Mouse (Mus musculus) intestine, embryonic 14.5 days (tissue): Measurements from ENCODE around the gene Ctsw. TPM values are rescaled to one million over a fixed set of nuclear protein-coding genes. Genes with fewer than 3 reads are reported as not detected.
"Not testable (repeated sequence)": the region's sequence is repeated elsewhere in the genome, so short reads cannot be mapped to it uniquely, and the experiment has no call there.

Source experiments
- ATAC-seq: fragments of 200-750 bp; cut with Nextera tagmentation; replicated peaks from 2 replicates; pipeline ENCODE4 v1.8.0; 2017; ENCODE audit warnings: low read depth, moderate number of reproducible peaks, moderate TSS enrichment, moderate library complexity; ENCODE audit not compliant: low FRiP score, low TSS enrichment
- DNase-seq: peaks from one replicate; pipeline ENCODE4 v3.0.0-alpha.2; 2018; ENCODE audit warnings: low spot score
- H3K27ac ChIP-seq: fragments of 300-500 bp; sonication (generic); 2 replicates; pipeline ENCODE4 v1.5.1; 2014; ENCODE audit warnings: low read depth, mild to moderate bottlenecking, control low read depth
- H3K27me3 ChIP-seq: fragments of 300-500 bp; sonication (generic); replicated peaks from 2 replicates; pipeline ENCODE4 v1.6.1; 2014; ENCODE audit warnings: low read length, control low read depth; ENCODE audit not compliant: control insufficient read depth, insufficient read depth
- H3K36me3 ChIP-seq: fragments of 300-500 bp; sonication (generic); 2 replicates; pipeline ENCODE4 v1.6.1; 2014; ENCODE audit warnings: low read length, control low read depth; ENCODE audit not compliant: control insufficient read depth, insufficient read depth
- H3K4me1 ChIP-seq: fragments of 300-500 bp; sonication (generic); replicated peaks from 2 replicates; pipeline ENCODE4 v1.6.1; 2014; ENCODE audit warnings: low read length, control low read depth, mixed read lengths; ENCODE audit not compliant: control insufficient read depth, insufficient read depth
- H3K4me2 ChIP-seq: fragments of 300-500 bp; sonication (generic); 2 replicates; pipeline ENCODE4 v1.6.1; 2014; ENCODE audit warnings: low read length
- H3K4me3 ChIP-seq: fragments of 300-500 bp; sonication (generic); 2 replicates; pipeline ENCODE4 v1.5.1; 2014; ENCODE audit warnings: low read depth, low read length, control low read depth, mixed read lengths
- H3K9ac ChIP-seq: fragments of 300-500 bp; sonication (generic); 2 replicates; pipeline ENCODE4 v1.6.1; 2014; ENCODE audit warnings: mild to moderate bottlenecking, low read length
- H3K9me3 ChIP-seq: fragments of 300-500 bp; sonication (generic); 2 replicates; pipeline ENCODE4 v1.6.1; 2016; ENCODE audit warnings: low read length, control low read depth; ENCODE audit not compliant: control insufficient read depth
- WGBS: fragments of 180-500 bp; shearing (Covaris S2); extraction: QIAGEN DNeasy Blood & Tissue Kit; methylation state at CpG from one replicate; pipeline ENCODE4 v1.1.7; 2014; 5-methylcytosine and 5-hydroxymethylcytosine counted together
- polyA plus RNA-seq: library from polyadenylated mRNA; unstranded; fragments of >200 nt; fragmentation: Nextera tagmentation; extraction: Ambion mirVana; gene quantifications from 2 replicates; pipeline ENCODE4 v1.2.1, GENCODE M21; 2014

The Ctsw gene
- polyA plus RNA-seq, 1 experiment from 2014 or later = 1.6 TPM

- no peaks in the 10 kb centered on the region for H3K27me3 ChIP-seq
- H3K4me2 ChIP-seq = no peak within 1 kb of the TSS
- no peak for ATAC-seq
- no peaks in the 10 kb centered on the region for H3K36me3 ChIP-seq
- no peak for DNase-seq
- no peaks in the 10 kb centered on the region for H3K4me1 ChIP-seq
- H3K9me3 ChIP-seq = no peaks in the 10 kb centered on the region
- no peak within 1 kb of the TSS for H3K9ac ChIP-seq
- no peak within 1 kb of the TSS for H3K4me3 ChIP-seq
- H3K27ac ChIP-seq = no peak within 1 kb of the TSS
- 50% methylated on average over 16 of the region's 17 CpGs for WGBS
Measured at GRCm38 (mm10) chr19:5503687-5504086, 35.4 kb upstream of the Ctsw start, which contains the start of gene 1700020D05Rik. TSS of gene 1700020D05Rik (minus strand) at chr19:5503787.

GRCm38 (mm10) chr19:5500330-5500875, 32.1 kb upstream of the Ctsw start:
- DNase-seq = no peak
- no peak overlapping the region for H3K4me2 ChIP-seq
- no peak overlapping the region for H3K4me3 ChIP-seq
- H3K27me3 ChIP-seq = no peaks in the 10 kb centered on the region
- no peak for ATAC-seq
- 82% methylated on average over 2 of the region's 2 CpGs for WGBS
- peaks cover 21% of the 10 kb centered on the region for H3K36me3 ChIP-seq
- no peaks in the 10 kb centered on the region for H3K9me3 ChIP-seq
- H3K9ac ChIP-seq = no peak overlapping the region
- no peaks in the 10 kb centered on the region for H3K4me1 ChIP-seq
- no peak overlapping the region for H3K27ac ChIP-seq

- Histone ChIP-seq H3K4me1 (peaks cover 5% of the 10 kb centered on the region), H3K4me2 (no peak overlapping the region), H3K27me3 (no peaks in the 10 kb centered on the region), H3K36me3 (peaks cover 56% of the 10 kb centered on the region), H3K4me3 (no peak overlapping the region), H3K9me3 (no peaks in the 10 kb centered on the region), H3K9ac (no peak overlapping the region), H3K27ac (no peak overlapping the region)
- WGBS = 80% methylated on average over 16 of the region's 16 CpGs
- no peak for DNase-seq
- ATAC-seq = no peak
Measured at GRCm38 (mm10) chr19:5496052-5496370, 27.7 kb upstream of the Ctsw start.

- no peak overlapping the region for H3K4me2 ChIP-seq
- peaks cover 5% of the 10 kb centered on the region for H3K4me1 ChIP-seq
- DNase-seq = no peak
- H3K9me3 ChIP-seq = no peaks in the 10 kb centered on the region
- ATAC-seq = no peak
- H3K9ac ChIP-seq = no peak overlapping the region
- H3K4me3 ChIP-seq = no peak overlapping the region
- no peak overlapping the region for H3K27ac ChIP-seq
- H3K27me3 ChIP-seq = no peaks in the 10 kb centered on the region
- WGBS = 83% methylated on average over 12 of the region's 12 CpGs
- peaks cover 56% of the 10 kb centered on the region for H3K36me3 ChIP-seq
Measured at GRCm38 (mm10) chr19:5495353-5496051, 27.2 kb upstream of the Ctsw start.

DNA sequence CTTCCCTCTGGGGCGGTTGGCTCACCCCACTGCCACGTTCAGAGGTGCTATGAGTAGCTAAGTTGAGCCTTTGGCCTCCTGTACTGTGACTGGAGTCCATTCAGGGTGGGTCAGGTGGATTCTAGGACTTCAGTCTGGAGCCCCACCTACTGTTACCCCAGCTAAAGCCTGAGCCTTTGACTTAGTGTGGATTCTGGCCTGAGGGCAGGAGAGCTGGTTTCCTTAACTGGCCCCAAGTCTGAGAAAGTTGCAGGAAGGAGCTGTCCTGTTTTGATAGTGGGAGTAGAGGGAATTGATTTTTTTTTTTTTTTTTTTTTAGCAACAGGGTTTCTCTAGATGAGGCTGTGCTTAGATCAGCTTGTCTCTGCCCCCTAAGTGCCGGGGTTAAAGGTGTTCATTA, 26.0 kb upstream of the Ctsw start:
- Histone ChIP-seq H3K4me2 (no peak overlapping the region), H3K9me3 (no peaks in the 10 kb centered on the region), H3K4me3 (no peak overlapping the region), H3K27me3 (no peaks in the 10 kb centered on the region), H3K27ac (no peak overlapping the region), H3K9ac (no peak overlapping the region), H3K4me1 (peaks cover 6% of the 10 kb centered on the region), H3K36me3 (peaks cover 56% of the 10 kb centered on the region)
- WGBS = 86% methylated on average over 3 of the region's 3 CpGs
- DNase-seq (no peak), ATAC-seq (no peak)

- H3K36me3 ChIP-seq = peaks cover 56% of the 10 kb centered on the region
- not testable (repeated sequence) for H3K27me3 ChIP-seq, ATAC-seq, H3K27ac ChIP-seq, DNase-seq, H3K4me2 ChIP-seq, H3K4me1 ChIP-seq, H3K4me3 ChIP-seq, H3K9me3 ChIP-seq, H3K9ac ChIP-seq
- WGBS = 67% methylated on average over 9 of the region's 9 CpGs
Measured at GRCm38 (mm10) chr19:5493301-5493721, 25.0 kb upstream of the Ctsw start.

- DNase-seq (no peak), ATAC-seq (no peak)
- no peak overlapping the region for H3K4me3 ChIP-seq
- peaks cover 56% of the 10 kb centered on the region for H3K36me3 ChIP-seq
- H3K27ac ChIP-seq = no peak overlapping the region
- H3K4me2 ChIP-seq = no peak overlapping the region
- H3K9me3 ChIP-seq = no peaks in the 10 kb centered on the region
- H3K4me1 ChIP-seq = peaks cover 9% of the 10 kb centered on the region
- no peaks in the 10 kb centered on the region for H3K27me3 ChIP-seq
- H3K9ac ChIP-seq = no peak overlapping the region
- 82% methylated on average over 4 of the region's 4 CpGs for WGBS
Measured at GRCm38 (mm10) chr19:5492641-5493040, 24.3 kb upstream of the Ctsw start.

DNA sequence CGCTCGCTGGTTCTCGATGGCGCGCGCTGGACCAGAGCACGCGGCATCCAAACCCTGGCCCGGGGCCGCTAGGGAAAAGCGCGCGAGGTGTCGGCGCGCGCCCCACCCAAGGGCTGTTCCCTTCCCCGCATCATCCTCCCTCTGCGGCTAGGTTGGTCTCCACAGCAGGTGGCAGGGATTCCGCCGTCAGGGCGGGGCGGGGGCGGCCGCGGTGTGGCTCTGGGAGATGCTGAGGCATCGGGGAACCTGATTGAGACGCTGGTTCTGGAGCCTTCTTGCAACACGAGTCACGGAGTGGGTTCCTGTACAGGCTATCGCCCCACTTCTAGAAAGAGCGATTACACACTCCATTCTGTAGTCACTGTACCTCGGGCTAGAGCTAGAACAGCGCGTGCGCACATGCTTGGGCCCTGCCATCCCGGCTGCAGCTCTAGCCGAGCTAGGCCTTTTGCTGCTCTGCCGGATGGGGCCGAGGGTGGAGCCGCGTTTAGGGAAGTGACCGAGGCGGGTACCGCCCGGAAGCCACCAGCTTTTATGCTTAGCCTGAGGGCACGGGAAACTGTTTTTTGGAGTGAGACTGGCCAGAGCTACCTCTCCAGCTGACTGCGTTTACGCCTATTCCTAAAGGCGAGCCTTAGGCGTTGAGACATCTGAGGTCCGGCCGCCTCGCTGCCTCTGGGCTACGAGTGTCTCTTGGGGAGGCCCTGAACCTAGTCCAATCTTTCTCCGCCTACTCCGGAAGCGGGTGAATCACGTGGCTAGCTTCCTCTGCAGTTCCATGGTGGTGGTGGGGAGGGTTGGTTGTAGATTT, 22.8 kb upstream of the Ctsw start:
- under 1% methylated on average over 59 of the region's 59 CpGs for WGBS
- Histone ChIP-seq H3K27ac (peak overlapping the region; percentile 98), H3K27me3 (no peaks in the 10 kb centered on the region), H3K4me3 (peak overlapping the region; percentile 95), H3K4me1 (peaks cover 18% of the 10 kb centered on the region), H3K4me2 (peak overlapping the region; percentile 75), H3K9ac (peak overlapping the region; percentile 96), H3K9me3 (no peaks in the 10 kb centered on the region), H3K36me3 (peaks cover 41% of the 10 kb centered on the region)
- ATAC-seq (no peak; the same call in none of the 2 replicates), DNase-seq (peak; percentile 89)
